Mouse (Mus musculus): ENCODE measurements around the gene Gm6525. TPM values are rescaled to one million over a fixed set of nuclear protein-coding genes. Genes with fewer than 3 reads are reported as not detected.

Gm6525 gene
- total RNA-seq (2021) (under 1 TPM in 1 of 2 experiments, not detected in 1; 0.84 TPM), polyA plus RNA-seq (2012; rRNA removed) (not detected in 2 replicates)
- long read RNA-seq, result 0 reads

GRCm38 (mm10) chr3:84173581-84174154 is at the start of gene Gm6525:
Gene Gm6525 (plus strand): TSS chr3:84174104.
- no peak for DNase-seq

- no peak for DNase-seq
These were observed 48.1 kb upstream of the Gm6525 start for GRCm38 (mm10) chr3:84125704-84126289.

GRCm38 (mm10) chr3:84126721-84127120 is 47.2 kb upstream of the Gm6525 start:
- DNase-seq, result no peak

GRCm38 (mm10) chr3:84127431-84127830 is 46.5 kb upstream of the Gm6525 start:
- DNase-seq, result no peak

DNA sequence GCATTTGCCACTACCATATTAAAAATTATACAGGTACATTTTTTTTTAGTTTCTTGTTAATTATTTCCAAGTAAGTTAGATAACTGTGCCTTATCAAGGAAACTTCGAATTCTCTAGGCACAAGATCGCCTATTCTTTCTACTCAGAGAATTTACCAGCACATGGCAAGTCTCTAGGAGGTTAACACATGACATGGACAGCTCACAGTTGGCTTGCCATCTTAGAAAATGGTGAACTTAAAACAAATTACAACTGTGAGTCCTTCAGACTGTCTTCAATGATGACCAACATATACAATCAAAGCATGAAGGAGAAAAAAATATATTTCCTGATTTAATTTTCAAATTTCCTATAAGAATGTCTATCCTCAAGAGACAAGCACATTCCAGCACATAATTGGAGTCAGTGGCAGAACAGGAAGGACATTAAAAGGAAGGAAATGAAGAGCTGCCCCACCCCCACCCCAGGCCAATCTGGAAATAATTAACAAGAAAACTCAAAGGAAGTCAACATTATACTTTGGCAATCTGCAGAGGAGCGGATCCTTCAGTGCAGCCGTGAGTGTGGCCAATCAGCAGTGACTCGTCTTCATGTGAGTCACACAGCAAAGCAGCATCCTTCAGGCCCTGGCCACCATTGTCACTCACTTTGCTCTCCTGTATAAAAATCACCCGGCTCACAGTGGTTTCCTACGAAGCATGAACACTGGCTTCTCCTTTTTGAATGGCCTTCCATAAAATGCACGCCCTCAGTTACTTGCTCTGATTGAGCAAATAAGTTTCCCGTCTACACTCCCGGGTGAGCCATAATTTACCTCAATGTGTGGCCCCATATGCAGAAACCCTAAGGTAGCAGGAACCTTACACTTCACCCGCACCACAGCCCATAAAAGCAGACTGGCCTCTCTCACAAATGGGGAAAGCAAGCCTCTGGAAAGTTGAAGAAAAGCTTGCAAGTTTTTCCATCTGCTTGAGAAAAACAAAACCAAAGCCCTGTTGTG is 44.7 kb upstream of the Gm6525 start:
- peak; percentile 23 for DNase-seq

- DNase-seq, result no peak
These were observed 43.1 kb upstream of the Gm6525 start for GRCm38 (mm10) chr3:84130776-84131175.

- no peak for DNase-seq
These were observed 42.5 kb upstream of the Gm6525 start for GRCm38 (mm10) chr3:84131369-84131768.

- peak; percentile 63 for DNase-seq
These were observed 38.5 kb upstream of the Gm6525 start for GRCm38 (mm10) chr3:84135387-84135786.

GRCm38 (mm10) chr3:84135933-84136332 is 38.0 kb upstream of the Gm6525 start:
- no peak for DNase-seq

DNA sequence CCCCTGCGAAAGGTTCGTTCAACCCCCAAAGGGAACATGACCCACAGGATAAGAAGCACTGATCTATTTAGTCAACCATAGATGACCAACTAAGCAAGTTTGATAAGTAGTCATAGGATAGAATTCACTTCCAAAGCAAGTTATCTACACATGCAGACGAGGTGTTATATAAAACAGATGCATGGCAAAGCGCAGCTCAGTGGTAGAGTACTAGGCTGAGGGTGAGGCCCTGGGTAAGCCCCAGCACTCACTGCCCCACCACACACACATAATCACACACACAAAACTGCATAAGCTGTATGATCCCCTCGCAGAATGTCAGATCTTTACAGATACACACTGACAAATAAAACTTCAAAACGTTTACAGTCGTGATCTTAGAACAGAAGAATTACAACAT is 37.4 kb upstream of the Gm6525 start:
- DNase-seq, result no peak

DNA sequence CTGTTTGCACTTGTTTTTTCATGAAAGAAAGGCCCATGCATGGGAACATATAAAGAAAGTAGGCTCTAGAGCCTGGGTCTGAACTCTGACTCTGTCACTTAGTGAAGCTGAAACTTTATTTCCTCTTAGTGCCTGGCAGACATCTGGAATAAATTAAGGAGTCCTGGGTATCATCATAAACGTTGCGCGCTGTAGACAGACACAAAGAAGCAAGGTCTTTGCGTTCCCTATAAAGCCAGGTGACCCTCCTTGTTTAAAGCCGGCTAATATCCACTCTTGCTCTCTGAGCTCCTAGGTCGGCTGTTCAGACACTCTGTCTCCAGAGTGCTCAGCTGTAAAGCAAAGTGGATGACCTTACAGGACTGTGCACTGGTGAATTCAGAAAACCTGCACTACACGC is 33.0 kb upstream of the Gm6525 start:
- no peak for DNase-seq

DNA sequence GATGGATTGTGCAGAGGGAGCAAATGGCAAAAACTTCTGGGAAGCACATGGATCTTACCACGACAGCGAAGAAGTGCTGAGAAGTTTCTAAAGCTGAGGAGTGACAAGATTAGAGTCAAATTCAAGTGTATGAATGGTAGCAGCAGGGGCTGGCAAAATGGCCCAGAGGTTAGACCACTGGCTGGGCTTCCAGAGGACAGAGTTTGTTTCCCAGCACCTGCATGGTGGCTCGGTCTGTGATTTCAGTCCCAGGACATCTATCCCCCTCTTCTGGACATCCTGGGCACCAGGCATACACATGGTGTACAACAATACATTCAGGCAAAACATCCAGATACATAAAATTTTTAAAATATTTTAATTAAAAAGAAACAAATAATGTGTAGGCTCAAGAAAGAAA is 24.1 kb upstream of the Gm6525 start:
- DNase-seq, result no peak

- DNase-seq, result no peak
These were observed 19.2 kb upstream of the Gm6525 start for GRCm38 (mm10) chr3:84154721-84155141.

DNA sequence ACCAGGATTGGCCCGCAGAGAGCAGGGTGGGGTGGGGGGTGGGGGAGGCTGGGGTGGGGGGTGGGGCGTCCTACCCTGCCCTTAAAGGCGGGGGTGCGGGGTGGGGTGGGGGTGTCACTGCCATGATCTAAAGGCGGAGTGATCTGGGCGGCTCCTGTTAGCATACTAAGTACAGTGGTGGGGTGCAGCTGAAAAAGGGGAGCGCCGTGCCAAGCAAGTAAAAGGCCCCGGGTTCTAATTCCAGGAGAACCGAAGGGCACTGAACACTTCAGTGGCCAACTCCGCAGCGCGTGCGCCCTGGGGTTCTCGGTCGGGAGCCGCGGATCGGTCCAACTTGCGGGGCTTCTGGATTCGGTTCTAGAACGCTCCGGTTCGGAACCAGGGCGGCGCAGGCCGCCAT is 18.8 kb upstream of the Gm6525 start:
- DNase-seq, result no peak

DNA sequence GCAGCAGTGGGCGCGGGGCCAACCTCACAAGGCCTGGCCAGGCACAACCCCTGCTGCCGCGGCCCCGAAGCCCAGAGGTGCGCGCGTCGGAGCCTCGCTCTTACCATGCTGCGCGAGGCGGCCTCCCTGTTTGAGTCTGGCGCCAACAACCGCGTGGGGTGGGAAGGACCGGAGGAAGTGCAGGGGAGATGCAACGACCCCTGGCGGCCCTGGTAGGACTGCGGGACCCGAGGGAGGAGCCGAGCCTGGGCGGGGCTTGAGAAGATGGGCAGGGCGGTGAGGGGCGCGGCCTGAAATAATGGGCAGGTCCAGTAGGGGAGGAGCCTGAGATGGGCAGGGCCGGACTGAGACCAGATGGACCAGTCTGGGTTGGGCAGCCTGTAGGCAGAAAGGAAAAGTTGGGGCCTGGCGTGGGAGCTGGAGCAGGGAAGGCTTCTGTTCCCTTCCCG is 18.3 kb upstream of the Gm6525 start, which contains the start of gene Mnd1:
Gene Mnd1, minus strand, starts transcription at position 229 of the 449 bp plus-strand sequence.
- peak; percentile 99 for DNase-seq

DNA sequence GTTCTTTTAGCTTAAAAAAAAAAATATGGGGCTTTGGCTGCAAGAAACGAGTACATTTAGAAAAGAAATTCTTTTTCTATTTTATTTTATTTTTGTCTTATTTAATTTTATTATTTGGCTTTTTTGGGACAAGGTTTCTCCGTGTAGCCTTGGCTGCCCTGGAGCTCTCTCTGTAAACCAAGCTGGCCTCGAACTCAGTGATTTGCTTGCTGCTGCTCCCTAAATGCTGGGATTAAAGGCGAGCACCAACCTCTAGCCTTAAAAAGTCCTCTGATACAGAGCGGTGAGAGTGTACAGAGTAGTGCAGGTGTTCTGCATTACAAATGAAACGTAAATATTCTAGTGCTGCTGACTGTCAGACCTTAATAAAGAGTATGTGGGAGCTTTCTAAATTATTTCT is 17.8 kb upstream of the Gm6525 start:
- no peak for DNase-seq

- no peak for DNase-seq
These were observed 16.9 kb upstream of the Gm6525 start for GRCm38 (mm10) chr3:84157011-84157410.

DNA sequence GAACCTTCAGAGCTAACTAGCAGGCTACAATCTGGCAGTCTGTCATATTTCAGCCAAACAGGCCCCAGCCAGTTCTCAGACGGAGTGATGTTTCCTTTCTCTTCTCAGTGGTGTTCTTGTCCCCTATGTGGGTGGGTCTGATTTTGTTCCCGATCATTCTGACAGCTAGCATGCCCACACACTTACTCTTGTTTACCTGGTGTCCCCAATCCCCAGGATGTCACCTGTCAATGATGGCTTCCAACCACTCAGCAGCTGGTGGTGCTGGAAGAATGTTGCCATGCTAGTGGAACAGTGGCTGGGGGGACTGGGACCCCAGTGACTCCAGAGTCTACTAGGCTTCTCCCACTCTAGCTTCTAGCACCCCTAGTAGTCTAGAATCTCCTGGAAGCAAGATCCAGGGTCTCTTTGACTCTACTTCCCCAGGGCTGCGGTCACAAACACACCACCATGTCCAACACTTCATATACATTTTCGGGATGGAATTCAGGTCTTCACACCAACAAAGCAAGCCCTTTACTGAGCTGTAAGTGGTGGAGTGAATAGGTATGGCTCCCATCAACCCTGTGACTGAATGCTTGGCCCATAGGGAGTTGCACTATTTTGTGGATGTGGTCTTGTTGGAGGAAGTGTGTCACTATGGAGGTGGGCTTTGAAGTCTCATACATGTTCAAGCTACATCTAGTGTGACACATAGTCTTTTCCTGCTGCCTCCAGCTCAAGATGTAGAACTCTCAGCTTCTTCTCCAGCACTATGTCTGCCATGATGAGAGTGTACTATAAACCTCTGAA is 16.1 kb upstream of the Gm6525 start:
- DNase-seq, result no peak

DNA sequence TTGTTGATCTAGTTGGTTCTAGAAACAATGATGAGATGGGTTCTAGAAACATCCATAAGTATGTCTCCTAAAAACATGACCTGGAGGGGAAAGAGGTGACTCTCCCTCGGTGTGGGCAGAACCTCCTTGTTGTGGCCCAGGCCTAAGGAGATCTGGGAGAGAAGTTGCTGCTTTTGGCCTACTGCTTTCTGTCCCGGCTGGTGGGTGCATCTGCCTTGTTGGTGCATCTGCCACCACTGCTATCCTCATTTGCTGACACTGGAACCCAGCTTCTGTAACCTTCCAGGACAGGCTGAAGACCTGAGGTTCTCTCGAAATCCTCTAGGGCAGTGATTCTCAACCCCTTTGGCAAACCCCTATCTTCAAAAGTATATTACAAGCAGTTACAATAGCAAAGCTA is 8.5 kb upstream of the Gm6525 start:
- DNase-seq, result no peak

- no peak for DNase-seq
These were observed 7.8 kb upstream of the Gm6525 start for GRCm38 (mm10) chr3:84166073-84166472.

GRCm38 (mm10) chr3:84168943-84169342 is 5.0 kb upstream of the Gm6525 start:
- no peak for DNase-seq
